Mouse (Mus musculus): ENCODE data around the gene S100a14.
A peak's percentile ranks its signal among the peaks of the same experiment; 100 is the strongest.

Gene S100a14

DNA sequence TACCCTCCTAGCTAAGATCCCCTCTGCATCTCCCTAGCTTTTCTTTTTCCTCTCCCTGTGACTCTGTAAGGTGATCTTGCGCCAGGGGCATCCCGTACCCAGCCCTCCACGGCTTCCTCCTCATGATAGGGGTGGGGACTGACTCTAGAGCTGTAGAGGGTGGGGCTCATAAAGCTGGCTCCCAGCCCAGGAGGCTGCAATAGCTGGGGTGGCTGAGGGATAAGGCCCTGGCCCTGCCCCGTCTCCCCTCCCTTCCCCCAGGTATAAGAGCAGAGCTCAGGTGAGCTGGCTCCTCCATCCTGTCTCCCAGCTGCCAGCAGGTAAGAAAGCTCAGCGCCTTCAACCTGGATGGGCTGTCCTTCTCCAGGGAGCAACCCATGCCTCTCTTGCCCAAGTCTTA lies at the start of gene S100a14:
Gene S100a14, plus strand, starts transcription at position 277 of the 400 bp plus-strand sequence.
- no peak for DNase-seq (ENCODE audit: low spot score in 2 of 2)

DNA sequence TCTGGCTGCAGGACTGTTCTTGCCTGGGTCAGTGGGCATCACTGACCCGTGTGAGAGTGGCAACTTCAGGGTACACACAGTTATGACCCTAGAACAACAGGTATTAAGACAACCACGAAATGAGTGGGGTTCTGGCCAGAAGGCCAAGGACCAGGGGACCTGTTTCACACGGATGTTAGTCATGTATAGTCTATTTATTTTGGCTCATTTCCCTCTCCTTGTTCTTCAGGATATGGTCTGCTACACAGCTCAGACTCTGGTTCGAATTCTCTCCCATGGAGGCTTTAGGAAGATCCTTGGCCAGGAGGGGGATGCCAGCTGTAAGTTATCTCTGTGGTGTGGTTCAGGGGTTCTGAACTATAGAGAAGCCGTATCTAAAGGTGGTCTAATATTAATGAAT lies 39.7 kb upstream of the S100a14 start:
- DNase-seq (ENCODE audit: low spot score in 2 of 2) = no peak

DNA sequence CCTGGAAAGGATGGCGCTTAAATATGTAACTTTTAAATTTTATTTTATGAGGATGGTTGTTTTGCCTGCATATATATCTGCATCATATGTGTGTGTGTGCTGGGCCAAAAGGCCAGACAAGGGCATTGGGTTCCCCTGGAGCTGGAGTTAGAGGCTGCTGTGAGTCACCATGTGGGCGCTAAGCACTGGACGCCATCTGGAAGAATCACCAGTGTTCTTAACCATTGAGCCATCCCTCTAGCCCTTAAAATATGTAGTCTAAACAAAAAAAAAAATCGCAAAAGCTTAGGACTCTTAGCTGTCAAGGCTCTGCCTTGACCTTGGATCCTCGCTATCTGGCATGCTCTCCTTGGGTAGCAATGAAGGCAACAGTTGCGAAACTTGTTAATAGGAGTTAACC lies 38.1 kb upstream of the S100a14 start:
- DNase-seq (ENCODE audit: low spot score in 2 of 2) = no peak

DNA sequence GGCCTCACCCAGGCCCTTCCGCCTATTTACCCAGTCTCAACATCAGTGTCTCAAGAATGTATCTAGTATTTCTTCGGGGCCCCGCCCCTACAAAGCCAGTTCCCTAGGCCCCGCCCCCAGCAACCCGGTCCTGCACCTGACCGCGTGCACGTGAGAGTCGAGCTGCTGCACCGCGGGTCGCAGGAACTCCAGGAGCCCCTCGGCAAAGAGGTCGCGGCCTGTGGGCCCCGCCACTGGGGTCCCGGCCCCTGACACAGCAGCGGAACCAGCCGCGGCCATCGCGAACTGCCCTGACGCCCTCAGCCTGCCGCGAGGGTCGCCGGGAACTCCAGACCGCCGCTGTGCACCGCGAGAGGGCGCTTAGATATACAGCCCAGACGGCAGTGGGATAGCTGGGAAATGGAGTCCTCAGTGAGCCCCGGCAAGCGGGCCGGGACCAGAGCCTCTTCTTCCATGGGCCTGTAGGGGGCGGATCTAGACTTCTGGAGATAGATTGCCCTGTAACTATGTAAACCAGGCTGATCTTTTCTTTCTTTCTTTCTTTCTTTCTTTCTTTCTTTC lies 35.9 kb upstream of the S100a14 start, which contains the start of gene Snapin:
Gene Snapin, minus strand, starts transcription at position 338 of the 561 bp plus-strand sequence.
- peak; percentile 93 to 96 for DNase-seq (ENCODE audit: low spot score in 2 of 2)

DNA sequence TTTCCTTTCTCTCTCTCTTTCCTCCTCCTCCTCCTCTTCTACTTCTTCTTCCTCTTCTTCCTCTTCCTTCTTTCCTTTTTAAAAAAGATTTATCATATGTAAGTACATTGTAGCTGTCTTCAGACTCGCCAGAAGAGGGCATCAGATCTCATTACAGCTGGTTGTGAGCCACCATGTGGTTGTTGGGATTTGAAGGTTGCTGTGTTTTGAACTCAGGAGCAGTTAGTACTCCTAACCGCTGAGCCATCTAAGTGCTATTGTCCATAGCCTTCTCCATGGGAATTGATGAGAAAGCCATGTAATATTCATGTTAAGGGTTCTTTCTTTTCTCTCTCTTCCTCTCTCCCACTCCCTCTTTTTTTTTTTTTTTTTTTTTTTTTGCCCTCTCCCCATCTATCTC lies 35.3 kb upstream of the S100a14 start:
- DNase-seq (ENCODE audit: low spot score in 2 of 2) = no peak

DNA sequence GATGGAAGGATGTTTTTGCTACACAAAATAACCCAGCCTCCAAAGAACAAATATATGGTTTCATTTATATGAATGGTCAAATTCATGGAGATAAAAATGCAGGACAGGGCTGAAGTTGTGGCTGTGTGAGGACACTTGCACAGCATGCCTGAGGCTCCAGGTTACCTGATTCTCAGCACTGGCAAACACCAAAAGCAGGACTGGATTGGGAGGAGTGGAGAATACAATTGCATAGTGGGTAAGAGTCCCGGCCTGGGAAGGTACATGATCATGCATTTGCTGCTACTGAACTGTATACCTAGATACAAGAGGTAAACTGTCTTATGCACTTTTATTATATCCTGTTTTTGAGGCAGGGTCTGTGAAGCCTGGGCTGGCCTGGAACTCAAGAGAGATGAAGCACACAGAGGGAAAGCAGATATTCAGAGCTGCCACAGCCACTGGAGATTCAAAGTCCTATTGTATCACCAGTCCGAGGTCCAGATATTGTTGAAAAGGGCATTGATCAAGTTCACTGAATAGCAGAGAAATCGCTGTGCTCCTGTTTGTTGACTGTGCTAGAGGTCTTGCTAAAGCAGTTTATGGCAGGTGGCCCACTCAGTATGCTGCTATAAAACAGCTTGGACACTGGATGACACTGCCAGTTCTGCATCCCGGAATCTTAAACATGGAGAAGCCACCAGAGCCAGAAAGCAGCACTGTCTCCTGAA lies 32.7 kb upstream of the S100a14 start:
- DNase-seq (ENCODE audit: low spot score in 2 of 2) = no peak

DNA sequence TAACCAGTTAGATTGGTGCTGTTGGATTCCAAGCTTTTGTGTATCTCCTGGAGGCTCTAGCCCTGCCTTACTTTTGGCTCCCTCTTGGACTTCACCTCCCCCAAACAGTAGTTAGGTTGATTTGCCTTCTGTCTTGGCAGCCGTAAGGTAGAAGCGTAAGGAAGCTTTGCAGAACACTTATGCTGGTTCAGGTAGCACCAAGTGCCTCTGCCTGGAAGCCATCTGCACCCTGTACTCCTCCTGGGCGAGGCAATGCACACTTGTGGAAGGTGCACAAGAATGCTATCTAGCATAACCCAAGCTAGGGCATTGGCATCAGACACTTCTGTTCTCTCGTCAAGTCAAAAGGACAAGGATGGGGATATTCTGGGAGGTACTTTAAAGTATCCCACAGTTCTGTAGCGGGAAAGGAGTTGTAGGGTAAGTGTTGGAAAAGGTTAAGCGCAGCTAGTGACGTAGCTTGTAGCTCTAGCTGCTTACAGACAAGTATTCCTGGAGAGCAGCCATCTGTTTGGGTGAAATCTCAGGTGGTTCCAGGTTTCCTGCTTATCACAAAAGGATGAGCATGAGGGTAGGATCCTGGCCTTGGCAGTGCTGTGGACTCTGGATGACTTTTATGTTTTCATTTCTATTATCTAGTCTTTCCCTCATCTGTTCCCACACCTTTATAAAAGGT lies 30.7 kb upstream of the S100a14 start:
- no peak for DNase-seq (ENCODE audit: low spot score in 2 of 2)

DNA sequence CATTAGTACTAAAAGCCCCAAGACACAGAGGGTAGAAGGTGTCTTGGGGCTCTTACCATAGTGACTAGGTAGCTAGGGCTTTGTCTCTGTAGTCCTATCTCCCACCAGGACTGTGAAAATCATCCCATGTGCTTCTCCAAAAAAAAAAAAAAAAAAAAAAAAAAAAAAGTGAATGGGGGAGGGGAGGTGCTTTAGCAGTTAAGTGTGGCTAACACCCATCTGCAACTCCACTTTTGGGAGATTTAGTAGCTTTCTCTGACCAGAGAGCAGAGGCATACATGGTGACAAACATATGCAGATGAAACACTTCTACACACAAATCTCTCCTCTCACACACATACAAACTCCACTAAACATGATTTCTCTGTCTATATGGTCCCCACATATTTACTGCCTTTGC lies 29.1 kb upstream of the S100a14 start:
- no peak for DNase-seq (ENCODE audit: low spot score in 2 of 2)

DNA sequence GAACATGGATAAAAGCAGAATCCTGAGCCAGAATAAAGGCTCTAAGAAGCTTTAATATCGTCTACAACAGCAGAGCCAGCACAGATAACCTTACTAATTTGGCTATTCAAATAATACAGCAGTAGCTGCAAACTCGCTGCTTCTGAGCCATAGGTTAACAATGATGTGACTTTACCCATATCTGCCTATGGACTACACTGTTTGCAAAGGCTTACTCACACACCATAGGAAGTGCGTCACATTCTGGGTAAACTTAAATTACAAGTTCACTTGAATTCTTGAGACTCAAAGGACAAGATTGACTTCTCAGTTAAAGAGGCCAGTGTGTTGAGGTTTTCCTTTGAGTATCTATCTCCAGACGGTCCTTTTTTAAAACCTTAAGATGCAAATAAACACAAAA lies 23.2 kb upstream of the S100a14 start:
- no peak for DNase-seq (ENCODE audit: low spot score in 2 of 2)

DNA sequence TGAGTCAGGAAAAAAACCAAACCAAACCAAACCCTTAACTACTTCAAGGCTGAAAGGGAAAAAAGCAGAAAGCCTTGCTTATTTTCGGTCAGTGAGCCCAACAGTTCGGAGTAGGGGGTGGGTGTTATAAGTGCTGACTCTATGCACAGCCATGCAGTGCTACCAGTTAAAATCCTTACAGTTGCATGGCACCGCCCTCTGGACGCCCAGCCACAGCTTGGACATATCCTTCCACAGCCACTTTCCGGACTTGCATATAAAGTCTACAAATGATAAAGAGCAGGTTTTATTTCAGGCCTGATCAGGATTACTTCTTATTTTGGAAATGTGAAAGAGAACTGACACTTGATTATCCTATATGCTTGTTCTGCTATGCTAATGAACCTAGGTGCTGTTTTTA lies 21.4 kb upstream of the S100a14 start:
- DNase-seq (ENCODE audit: low spot score in 2 of 2) = no peak

DNA sequence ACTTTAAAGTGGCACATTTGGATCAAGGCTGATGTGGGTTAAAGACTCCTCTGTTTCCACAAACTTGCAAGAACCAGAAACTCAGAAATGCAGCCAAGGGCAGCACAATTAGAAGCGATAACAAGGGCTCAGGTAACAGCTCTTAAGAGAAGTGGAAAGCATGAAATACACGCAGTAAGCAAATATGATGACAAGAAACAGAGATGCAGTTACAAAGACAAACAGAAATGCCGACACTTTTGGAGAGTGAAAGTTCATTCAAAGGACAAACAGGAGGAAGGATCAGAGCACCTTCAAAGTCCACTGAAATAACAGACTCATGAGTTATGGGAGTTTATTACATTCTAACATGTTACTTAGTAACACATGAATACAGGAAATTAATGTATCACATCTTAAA lies 20.3 kb upstream of the S100a14 start:
- DNase-seq (ENCODE audit: low spot score in 2 of 2) = no peak

DNA sequence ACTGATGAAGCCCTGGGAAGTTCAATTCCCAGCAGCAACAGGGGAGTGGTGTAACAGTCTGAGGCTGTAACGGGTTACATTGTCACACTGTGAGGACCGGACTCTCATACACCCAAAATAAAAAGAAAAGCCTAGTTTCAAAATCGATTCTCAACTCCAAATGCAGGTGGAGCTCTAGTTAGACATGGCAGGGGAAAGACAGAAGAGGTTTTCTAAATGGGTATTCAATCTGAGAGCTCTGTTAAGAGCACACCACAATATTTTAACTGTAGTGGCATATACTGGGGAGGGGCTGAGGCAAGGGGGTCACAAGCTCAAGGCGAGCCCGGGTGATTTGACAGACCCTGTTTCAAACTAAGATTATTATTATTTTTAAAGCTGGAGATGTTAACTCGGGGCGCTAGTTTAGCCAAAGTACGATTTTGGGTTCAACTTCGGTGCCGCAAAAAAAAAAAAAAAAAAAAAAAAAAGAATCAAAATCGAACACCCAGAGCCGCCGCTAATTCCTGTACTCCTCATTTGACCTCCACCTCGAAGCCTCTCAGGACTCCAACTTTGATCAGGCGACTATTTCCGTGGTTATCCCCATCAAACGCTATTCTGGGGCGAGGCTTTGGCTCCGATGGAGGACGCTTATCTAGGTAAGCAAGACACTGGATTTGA lies 18.2 kb upstream of the S100a14 start:
- DNase-seq (ENCODE audit: low spot score in 2 of 2) = no peak

DNA sequence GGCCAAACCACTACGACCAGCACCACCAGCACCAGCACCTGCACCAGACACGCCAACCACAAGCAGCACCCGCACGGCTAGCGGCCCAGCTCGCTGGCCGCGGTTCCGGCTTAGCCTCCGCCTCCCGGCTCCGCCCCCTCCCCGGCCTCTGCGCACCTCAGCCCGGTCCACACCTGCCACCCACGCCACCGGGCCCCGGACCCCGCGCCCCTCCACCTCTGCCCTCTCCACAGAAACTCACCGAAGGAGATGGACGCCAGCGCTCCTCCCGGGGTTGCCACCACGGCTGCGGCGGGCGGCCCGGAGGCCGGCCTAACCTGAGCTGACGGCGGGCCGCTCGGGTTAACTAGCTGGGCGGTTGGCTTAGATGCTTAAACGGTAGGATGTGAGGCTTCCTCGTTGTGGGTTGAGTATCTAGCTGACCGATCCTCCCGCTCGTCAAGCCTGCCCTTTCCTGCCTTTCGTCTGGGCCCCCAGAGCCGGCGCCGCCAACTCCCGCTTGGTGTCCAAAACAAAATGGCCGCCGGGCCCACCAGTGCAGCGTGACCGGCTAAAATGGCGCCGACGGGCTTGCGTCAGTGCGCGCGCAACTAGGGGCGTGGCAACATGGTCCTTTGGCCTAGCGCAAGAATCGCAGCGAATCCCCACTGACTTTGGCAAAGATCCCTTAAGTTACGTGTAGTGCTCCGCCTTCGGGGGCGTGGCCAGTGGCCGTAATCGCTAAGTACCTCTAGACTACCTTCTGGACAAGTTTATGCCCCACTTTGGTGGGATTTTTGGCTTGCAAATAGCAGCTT lies 17.5 kb upstream of the S100a14 start, which contains the start of gene Chtop:
Gene Chtop, minus strand, starts transcription at position 549 of the 797 bp plus-strand sequence.
- peak; percentile 98 to 99 for DNase-seq (ENCODE audit: low spot score in 2 of 2)

DNA sequence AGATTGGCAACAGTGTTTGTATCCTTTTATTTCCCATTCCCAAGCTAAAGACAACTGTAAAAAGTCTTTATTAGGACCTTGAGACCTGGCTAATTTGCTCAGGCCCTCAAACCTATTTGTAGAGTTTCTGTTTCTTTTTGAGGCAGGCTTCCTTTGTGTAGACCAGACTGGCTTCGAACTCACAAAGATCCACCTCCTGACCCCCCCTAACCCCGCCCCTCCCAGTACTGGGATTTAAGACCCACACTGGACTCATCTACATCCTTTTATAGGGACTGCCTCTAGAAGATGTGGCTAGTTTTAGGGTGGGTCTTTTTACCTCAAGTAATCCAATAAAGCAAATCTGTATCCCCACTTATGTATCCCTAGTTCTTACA lies 16.9 kb upstream of the S100a14 start:
- no peak for DNase-seq (ENCODE audit: low spot score in 2 of 2)

DNA sequence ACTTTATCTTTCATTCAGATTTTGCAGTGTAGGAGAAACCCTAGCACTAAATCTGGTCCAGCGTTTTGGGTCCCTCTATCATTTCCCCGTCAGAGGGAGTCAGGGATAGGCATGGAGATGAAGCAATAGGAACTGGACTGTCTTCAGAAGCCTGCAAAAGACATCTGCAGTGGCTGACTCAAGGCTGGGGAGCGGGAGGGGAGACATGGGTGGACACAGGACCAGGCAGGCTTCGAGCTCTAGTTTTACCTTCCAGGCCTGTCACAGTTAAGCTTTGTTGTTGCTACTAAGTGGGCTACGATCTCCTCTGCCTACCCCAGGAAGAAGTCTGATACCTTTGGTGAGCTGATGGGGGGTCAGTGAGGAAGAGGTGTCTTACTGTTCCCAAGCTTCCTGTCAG lies 14.4 kb upstream of the S100a14 start:
- DNase-seq (ENCODE audit: low spot score in 2 of 2) = no peak

DNA sequence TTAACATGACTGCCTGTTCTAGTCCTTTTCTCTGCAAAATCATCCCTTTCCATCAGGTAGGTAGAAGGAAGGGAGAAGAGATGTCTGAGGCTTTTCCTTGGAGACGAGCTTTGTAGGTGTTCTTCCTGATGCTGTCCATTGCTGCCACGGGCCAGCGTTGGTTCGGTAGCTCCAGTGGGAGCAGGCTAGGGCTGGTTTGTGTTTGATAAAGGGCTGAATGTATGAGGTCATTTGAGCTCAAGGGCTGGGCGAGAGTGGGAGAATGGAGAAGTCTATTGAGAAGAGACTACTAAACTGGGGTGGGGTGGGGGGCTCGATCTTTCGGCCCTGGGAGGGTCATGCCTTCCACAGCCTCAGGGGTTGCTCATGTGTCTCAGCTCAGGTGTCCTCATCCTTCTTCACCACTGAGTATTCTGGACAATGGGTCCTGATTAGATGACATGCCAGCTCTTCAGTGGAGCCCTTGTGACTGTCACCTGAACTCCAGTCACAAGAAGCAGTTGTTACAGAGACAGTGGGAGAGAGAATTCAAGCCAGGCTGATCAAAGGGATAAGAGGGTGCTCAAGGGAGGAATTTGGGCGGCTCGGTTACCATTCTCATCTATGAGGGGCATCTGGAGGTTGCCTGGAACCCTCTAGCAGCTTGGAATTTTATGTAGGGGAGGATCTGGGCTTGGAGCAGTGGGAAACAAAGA lies 13.6 kb upstream of the S100a14 start:
- no peak for DNase-seq (ENCODE audit: low spot score in 2 of 2)

DNA sequence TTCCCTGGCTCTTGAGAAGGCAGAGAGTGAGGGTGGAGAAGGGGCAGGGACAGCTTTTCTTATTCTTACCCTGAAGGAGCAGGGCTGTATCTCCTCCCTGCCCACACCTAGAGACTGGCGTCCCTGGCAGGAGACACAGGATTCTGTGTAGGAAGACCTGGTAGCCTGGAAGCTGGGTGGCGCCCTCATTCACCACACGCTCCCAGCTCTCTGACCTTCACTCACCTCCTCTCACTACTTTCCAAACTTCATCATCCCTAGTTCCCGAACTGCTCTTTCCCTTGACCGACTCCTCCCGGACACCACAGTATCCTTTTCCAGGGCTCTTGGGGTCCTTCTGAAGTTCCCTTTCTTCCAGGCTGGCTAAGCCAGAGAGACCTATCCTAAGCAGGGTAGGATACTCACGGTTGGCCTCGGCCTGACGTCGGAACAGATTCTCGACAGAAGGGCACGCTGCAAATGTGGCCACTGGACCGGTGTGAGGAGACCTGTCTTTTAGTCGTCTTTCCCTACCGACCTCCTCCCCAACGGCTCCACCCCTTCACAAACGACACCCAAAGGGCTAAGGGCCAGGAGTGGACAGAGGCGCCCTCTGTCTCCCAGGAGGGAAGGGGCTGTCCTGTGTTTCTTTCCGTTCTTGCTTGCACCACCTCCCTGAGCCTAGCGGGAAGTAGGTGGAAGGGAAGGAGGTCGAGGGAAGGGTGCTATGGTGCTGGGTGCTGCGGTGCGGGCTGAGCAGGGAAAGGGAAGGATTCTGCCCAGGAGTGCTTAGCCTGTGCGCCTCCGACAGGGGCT lies 12.7 kb upstream of the S100a14 start, which contains the start of the genes S100a1 and S100a13:
Gene S100a1, minus strand, starts transcription at position 597 of the 795 bp plus-strand sequence.
Gene S100a13, plus strand, starts transcription at position 640 of the 795 bp plus-strand sequence.
- DNase-seq (ENCODE audit: low spot score in 2 of 2) = no peak

DNA sequence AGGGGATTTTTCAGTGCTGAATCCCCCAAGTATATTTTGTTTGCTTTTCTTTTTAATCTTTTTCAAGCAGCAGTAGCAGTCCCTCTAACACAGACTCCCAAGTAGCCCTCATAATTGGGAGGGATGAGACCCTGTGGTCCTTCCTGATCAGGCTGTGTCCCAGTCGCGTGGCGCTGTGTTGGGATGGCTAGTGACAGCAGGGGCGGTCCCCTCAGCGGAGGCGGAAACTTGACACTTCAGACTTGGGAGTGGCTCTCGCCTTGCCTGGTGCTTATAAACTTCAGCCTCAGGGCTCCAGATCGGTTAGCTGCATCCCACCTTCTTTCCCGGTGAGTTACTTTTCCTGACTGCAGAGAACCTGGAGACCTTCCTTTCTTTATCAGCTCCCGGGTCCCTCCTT lies 12.0 kb upstream of the S100a14 start:
- DNase-seq (ENCODE audit: low spot score in 2 of 2) = no peak

DNA sequence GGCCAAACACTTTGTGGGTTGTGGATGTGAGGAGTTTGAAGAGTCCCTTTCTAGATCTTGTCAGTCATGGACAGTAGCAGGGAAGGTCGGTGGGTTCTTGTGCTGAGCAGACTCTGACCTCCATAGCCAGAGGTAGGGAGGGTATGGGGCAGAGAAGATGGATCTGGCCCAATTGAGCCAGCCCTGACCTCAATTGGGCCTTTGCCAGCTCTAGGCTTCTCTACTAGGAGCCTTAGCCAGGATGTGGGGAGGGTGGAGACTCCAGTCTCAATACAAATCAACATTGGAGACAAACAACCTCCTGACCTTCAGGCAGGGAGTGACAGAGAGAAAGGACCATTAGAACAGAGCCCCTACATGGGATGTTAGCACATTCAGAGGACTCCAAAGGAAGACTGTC lies 11.4 kb upstream of the S100a14 start:
- DNase-seq (ENCODE audit: low spot score in 2 of 2) = no peak

DNA sequence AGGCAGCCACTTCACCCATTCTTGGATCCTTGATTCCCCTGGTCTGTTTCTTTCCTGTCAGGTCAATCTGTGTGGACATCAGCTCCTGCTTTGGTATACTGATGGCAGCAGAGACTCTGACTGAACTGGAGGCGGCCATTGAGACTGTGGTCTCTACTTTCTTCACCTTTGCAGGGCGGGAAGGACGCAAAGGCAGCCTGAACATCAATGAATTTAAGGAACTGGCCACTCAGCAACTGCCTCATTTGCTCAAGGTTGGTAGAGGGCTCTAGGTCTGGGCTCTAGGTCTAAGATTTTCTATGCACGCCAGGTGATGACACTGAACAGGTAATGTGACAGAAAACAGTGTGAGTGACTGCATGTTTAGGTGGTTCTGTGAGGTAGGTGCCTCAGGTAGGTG lies 10.9 kb upstream of the S100a14 start:
- no peak for DNase-seq (ENCODE audit: low spot score in 2 of 2)
